Mouse (Mus musculus): ENCODE measurements at regions not wholly inside any gene's neighbourhood (a gene's known extent, or its start where the extent isn't known, plus 50 kb on each side); places are given as distances from the start of the nearest gene placed in this dataset.
"Not testable (repeated sequence)": the region's sequence is repeated elsewhere in the genome, so short reads cannot be mapped to it uniquely, and the experiment has no call there.

GRCm38 (mm10) chr6:22444856-22445255, 88.8 kb upstream of the Fam3c start:
- not testable (repeated sequence) for DNase-seq (ENCODE audit: low spot score in 2 of 2)

DNA sequence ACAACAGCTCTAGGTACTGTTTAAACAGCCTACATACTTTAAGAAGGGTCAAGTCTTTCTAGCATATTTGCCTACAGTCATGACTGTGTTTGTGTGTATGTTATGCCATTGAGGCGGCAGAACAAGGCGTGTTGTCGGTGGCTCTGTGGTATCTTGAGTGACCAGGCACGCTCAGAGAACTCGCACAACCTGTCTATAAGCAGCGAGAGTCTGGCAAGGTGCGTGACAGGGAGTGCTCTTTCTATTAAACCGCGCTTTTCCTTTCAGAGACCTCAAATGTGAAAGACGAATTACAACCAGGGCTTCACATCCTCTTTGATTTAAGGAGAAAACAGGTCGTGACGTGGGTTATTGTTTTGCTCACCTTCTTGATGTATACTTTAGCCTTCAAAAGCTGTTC, 88.2 kb upstream of the Fam3c start:
- no peak for DNase-seq (ENCODE audit: low spot score in 2 of 2)

DNA sequence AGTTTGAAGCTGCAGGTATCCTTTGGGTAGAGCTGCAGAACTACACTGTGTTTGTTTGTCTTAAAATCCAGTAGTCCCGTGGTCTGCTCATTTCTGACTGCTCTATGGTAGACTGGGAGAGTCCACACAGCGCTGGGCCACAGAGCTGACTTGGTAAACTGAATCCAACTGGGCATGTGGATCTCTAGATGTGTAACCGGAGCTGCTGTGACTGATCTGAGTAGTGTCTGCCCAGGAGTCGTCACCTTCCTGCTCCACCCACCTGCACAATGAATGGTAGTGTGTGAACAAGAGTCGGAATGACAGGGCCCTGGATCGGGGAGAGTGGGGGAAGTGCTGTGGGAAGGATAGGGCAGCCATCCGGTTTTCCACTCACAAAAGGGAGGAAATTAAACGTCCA, 87.5 kb upstream of the Fam3c start:
- DNase-seq (ENCODE audit: low spot score in 2 of 2): peak in 1 of 2 experiments; percentile 6

GRCm38 (mm10) chr6:22443170-22443569, 87.1 kb upstream of the Fam3c start:
- DNase-seq (ENCODE audit: low spot score in 2 of 2): no peak

DNA sequence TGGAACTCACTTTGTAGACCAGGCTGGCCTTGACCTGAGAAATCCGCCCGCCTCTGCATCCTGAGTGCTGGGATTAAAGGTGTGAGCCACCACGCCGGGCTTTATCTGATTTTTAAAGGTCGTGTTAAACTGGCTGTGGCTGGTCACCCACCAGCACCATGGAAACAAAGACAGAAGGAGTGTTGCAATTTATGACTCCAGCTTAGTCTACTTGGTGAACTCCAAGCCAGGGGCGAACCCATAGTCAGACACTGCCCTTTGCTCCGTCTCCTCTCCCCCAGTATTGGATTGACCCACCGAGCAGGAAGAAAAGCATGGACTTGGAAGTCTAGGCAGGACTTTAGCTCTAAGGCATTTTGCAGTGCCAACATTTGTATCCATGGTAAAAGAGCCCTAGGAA, 86.5 kb upstream of the Fam3c start:
- DNase-seq (ENCODE audit: low spot score in 2 of 2): no peak

- DNase-seq (ENCODE audit: low spot score in 2 of 2): no peak
Measured at GRCm38 (mm10) chr6:22439871-22440270, 83.8 kb upstream of the Fam3c start.

GRCm38 (mm10) chr6:22429026-22429425, 73.0 kb upstream of the Fam3c start:
- DNase-seq (ENCODE audit: low spot score in 2 of 2): peak; percentile 16 to 46

- no peak for DNase-seq (ENCODE audit: low spot score in 2 of 2)
Measured at GRCm38 (mm10) chr6:22424161-22424807, 68.2 kb upstream of the Fam3c start.

DNA sequence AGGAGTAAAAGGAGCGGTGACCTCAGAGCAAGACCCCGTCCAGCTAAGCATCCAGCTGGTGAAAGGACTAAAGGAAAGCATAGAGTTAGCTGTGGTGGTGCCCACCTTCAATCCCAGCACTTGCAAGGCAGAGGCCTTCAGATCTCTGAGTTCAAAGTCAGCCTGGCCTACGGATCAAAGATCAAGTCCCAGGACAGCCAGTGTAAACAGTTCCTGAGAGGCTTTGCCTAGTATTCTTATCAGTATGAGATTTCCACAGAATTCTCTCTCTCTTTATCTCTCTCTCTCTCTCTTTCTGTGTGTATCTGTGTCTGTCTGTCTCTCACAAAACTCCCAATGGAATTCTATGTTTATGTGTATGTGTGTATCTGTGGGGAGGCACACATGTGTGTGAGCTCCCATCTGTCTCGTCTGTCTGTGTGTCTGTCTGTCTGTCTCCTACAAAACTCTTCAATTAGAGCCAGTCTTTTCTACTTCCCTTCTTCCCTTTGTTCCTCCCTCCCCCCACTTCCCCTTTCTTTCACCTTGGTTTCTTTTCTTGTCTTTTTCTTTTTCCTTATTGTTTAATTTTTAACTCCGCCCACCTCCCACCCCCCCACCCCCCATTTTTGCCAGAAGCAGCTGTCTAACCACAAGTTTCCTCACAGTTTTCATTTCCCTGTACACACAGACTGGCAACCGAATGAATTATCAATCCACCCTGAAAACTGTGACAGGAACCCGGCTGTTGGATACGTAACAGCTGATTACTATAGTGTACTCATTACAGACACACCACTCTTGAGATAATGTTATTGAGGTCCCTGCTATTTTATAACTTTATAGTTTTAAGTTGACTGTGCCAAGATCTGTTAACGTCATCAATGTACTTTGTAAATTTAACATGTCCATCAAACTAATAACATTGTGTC, 67.3 kb upstream of the Fam3c start:
- no peak for DNase-seq (ENCODE audit: low spot score in 2 of 2)

DNA sequence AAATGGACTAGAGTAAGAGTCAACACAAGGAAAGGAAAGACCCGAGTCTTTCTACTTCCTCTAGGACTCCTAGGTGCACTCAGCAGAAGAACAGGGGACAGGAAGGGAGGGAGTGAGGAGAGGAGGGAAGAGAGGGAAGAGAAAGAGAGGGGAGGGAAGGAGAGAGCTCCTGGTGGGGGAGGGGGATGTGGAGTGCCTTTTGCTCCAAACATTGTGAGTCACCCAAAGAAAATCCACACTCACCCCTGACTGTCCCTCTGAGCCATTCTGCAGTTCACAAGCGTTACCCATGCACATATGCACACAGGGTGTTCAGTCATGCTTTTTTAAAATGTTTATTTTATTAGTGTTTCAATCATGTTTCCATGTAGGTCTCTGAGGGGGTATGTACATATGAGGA, 65.5 kb upstream of the Fam3c start:
- no peak for DNase-seq (ENCODE audit: low spot score in 2 of 2)

- DNase-seq (ENCODE audit: low spot score in 2 of 2): no peak
Measured at GRCm38 (mm10) chr6:22418279-22418678, 62.2 kb upstream of the Fam3c start.

DNA sequence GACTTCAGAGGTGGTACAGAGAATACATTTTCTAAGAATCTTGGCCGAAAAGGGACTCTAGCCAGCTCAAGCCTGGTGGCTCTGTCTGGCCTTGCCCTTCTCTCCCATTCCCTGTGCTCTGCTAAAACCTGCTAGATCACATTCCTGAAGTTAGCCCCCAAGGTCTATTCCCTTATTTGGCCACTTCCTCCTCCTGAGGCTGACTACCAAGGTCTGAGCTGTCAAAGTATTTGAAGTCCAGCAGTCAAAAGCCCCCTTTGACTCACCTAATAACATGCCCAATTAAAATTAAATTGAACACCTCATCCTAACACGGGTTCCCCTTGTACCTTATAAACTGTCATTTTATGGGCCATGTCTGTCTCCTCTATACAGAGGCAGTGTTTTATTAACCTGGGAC, 61.1 kb upstream of the Fam3c start:
- no peak for DNase-seq (ENCODE audit: low spot score in 2 of 2)

DNA sequence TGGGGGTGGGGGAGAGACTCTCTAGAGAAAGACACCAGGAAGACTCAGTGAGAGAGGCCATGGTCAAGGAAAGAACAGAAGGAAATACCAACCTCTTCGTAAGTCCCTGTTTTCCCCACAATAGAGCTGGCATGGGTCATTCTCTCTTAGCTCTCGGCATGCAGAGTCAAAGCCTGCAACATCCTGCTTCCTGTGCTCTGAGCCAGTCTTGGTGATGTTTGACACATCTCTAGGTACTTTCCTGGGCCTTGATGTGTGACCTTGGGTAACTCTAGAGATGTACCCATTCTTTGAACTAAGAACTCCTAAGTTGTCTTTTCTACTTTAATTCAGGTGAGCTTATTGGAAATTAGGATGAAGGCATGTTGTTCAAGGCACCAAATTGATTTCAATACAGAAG, 55.8 kb upstream of the Fam3c start:
- no peak for DNase-seq (ENCODE audit: low spot score in 2 of 2)

DNA sequence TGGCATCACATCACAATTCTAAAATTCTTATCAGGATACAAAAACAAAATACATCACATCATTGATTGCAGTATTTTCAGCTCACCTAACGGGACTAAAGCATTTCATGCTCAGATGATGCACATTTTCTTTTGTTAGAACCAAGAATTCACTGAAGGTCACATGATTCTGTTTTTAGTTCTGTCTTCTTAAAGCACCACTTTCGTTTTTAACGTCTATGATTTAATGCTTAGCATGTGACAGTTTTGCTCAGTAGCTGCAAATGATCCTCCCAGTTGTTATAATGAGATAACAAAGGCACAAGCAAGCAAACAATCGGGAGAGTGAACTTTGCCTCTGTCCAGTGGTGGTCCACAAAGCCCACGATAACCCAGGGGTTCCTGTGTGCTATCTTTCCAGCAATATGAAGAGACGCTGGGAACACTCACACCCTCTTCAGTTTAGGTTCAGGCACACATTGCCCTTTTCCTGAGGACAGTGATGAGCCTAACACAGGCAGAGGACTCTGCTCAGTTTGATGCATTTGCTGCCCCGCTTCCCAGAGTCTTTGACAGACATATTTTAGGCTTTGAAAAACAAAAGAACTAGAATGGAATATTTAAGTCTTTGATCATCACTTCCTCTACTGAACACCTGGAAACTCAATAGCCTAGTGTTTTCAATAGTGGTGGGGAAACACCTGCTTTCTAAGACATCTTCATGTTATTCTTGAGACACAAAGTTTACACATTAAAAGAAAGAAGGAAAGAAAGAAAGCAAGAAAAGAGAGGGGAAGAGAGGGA, 53.0 kb upstream of the Fam3c start:
- no peak for DNase-seq (ENCODE audit: low spot score in 2 of 2)

Measured in layer of hippocampus, postnatal 14 days (tissue).